Mouse (Mus musculus) small intestine, adult 2 months (tissue): ENCODE measurements around the gene Casp9.

Experiments
- CTCF ChIP-seq: fragments of 200-500 bp; IDR thresholded peaks from 2 replicates; pipeline ENCODE4 v1.5.1; 2012; ENCODE audit warnings: low read depth, mild to moderate bottlenecking, control low read depth, inconsistent platforms, low read length, moderate library complexity, mixed read lengths; ENCODE audit not compliant: insufficient replicate concordance, insufficient read length; ENCODE audit errors: extremely low read depth
- POLR2A ChIP-seq: fragments of 200-500 bp; IDR thresholded peaks from 2 replicates; pipeline ENCODE4 v1.6.1; 2012; ENCODE audit warnings: low read depth, mild to moderate bottlenecking, control low read depth, inconsistent platforms, low read length, moderate library complexity

- no peak for TF ChIP-seq CTCF
- no peak for TF ChIP-seq POLR2A
Observed at GRCm38 (mm10) chr4:141792554-141793281, 694 bp upstream of the Casp9 start.
